Mouse (Mus musculus) thymus, adult 2 months (tissue): Measurements from ENCODE around the gene Filip1.

ENCODE experiments used
- CTCF ChIP-seq: fragments of 200-500 bp; IDR thresholded peaks from 2 replicates; pipeline ENCODE4 v1.5.1; 2012; ENCODE audit warnings: mild to moderate bottlenecking, control low read depth, low read length, moderate library complexity, borderline replicate concordance; ENCODE audit not compliant: control insufficient read depth, poor library complexity, insufficient read depth; ENCODE audit errors: extremely low read depth
- POLR2A ChIP-seq: fragments of 200-500 bp; IDR thresholded peaks from 2 replicates; pipeline ENCODE4 v1.6.1; 2012; ENCODE audit warnings: mild to moderate bottlenecking, low read length, control low read depth, moderate library complexity; ENCODE audit not compliant: control insufficient read depth, poor library complexity, insufficient read depth; ENCODE audit errors: extremely low read depth

- TF ChIP-seq CTCF (no peak), POLR2A (no peak)
These were observed 129.5 kb downstream of the Filip1 start for GRCm38 (mm10) chr9:79883139-79883538.
